Mouse (Mus musculus) small intestine, adult 2 months (tissue): Measurements from ENCODE around the gene Lrrfip1. TPM values are rescaled to one million over a fixed set of nuclear protein-coding genes. Genes with fewer than 3 reads are reported as not detected.

Experiments used
- H3K27ac ChIP-seq: fragments of 200-500 bp; 2 replicates; pipeline ENCODE4 v1.5.1; 2012; ENCODE audit warnings: low read depth, low read length, control low read depth, inconsistent platforms; ENCODE audit not compliant: insufficient read depth
- H3K27me3 ChIP-seq: fragments of 200-500 bp; 2 replicates; pipeline ENCODE4 v1.6.1; 2012; ENCODE audit warnings: mild to moderate bottlenecking, moderate library complexity, low read length, inconsistent platforms; ENCODE audit not compliant: control insufficient read depth, insufficient read depth
- H3K36me3 ChIP-seq: fragments of 200-500 bp; 2 replicates; pipeline ENCODE4 v1.6.1; 2012; ENCODE audit warnings: mild to moderate bottlenecking, low read length, control low read depth, inconsistent platforms; ENCODE audit not compliant: control insufficient read depth, insufficient read depth
- H3K4me1 ChIP-seq: fragments of 200-500 bp; 2 replicates; pipeline ENCODE4 v1.6.1; 2012; ENCODE audit warnings: low read length, inconsistent platforms, mixed read lengths; ENCODE audit not compliant: control insufficient read depth, insufficient read depth, insufficient read length
- H3K4me3 ChIP-seq: fragments of 200-500 bp; 2 replicates; pipeline ENCODE4 v1.5.1; 2012; ENCODE audit warnings: low read depth, mild to moderate bottlenecking, control low read depth, inconsistent platforms, low read length, moderate library complexity
- CTCF ChIP-seq: fragments of 200-500 bp; IDR thresholded peaks from 2 replicates; pipeline ENCODE4 v1.5.1; 2012; ENCODE audit warnings: low read depth, mild to moderate bottlenecking, control low read depth, inconsistent platforms, low read length, moderate library complexity, mixed read lengths; ENCODE audit not compliant: insufficient replicate concordance, insufficient read length; ENCODE audit errors: extremely low read depth
- POLR2A ChIP-seq: fragments of 200-500 bp; IDR thresholded peaks from 2 replicates; pipeline ENCODE4 v1.6.1; 2012; ENCODE audit warnings: low read depth, mild to moderate bottlenecking, control low read depth, inconsistent platforms, low read length, moderate library complexity
- WGBS: fragments of 180-500 bp; shearing (Covaris S2); methylation state at CpG from one replicate; pipeline ENCODE4 v1.1.7; 2018; 5-methylcytosine and 5-hydroxymethylcytosine counted together
- polyA plus RNA-seq: library from polyadenylated mRNA; depleted of rRNA; stranded (reverse); fragments of >200 nt; gene quantifications from 2 replicates; pipeline ENCODE4 v1.2.3, GENCODE M21; 2012

Lrrfip1 gene
- polyA plus RNA-seq, 1 experiment, result 9.5 TPM

- 84% methylated on average over 6 of the region's 6 CpGs for WGBS
- H3K4me3 ChIP-seq, result no peak overlapping the region
- peaks cover 6% of the 10 kb centered on the region; the same call in 1 of the 2 replicates for H3K36me3 ChIP-seq
- H3K27me3 ChIP-seq, result no peaks in the 10 kb centered on the region
- H3K27ac ChIP-seq, result no peak overlapping the region
- peaks cover 17% of the 10 kb centered on the region for H3K4me1 ChIP-seq
- TF ChIP-seq CTCF (no peak), POLR2A (no peak)
These were observed 91.9 kb downstream of the Lrrfip1 start for GRCm38 (mm10) chr1:91090456-91090855.

DNA sequence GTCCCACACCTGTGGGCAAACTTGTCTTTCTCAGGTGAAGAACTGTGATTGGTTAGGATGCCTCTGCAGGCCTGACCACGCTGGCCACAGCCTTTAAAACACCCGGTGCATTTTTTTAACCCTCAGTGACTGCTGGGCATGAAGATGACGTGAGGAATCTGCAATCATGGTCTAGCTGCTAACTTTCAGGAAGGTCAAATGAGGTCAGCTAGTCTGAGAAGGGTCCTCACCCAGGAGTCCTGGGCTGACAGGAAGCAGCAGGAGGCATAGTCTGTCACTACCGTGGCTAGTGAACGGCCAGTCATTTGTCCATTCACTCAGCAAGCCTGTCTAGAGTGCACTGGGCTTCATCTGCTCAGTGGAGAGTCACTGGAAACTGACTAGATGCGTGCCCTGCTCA lies 93.9 kb downstream of the Lrrfip1 start:
- no peak for TF ChIP-seq POLR2A
- no peak for TF ChIP-seq CTCF
- WGBS, result 76% methylated on average over 6 of the region's 6 CpGs
- Histone ChIP-seq H3K4me1 (peaks cover 22% of the 10 kb centered on the region), H3K27ac (no peak overlapping the region), H3K36me3 (peaks cover 4% of the 10 kb centered on the region; the same call in 1 of the 2 replicates), H3K4me3 (no peak overlapping the region), H3K27me3 (no peaks in the 10 kb centered on the region)

DNA sequence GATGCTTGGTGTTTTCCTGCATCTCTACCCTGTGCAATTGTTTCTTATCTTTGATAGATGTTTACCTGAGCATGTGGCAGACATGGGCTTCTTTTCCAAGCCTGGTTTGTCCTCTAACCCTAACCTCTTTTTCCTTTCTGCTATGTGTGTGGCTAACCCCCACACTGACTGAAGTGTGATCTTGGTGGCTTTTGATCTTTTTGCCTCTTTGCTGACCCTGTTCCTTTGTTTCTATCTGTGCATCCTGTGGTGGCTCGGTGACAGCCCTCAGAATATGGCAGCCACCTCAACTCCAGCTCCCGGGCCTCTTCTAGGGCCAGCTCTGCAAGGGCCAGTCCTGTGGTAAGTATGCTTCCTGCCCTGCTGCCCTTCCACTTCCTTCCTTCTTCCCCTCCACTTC lies 94.8 kb downstream of the Lrrfip1 start:
- Histone ChIP-seq H3K4me3 (no peak overlapping the region), H3K36me3 (peaks cover 4% of the 10 kb centered on the region; the same call in 1 of the 2 replicates), H3K27me3 (no peaks in the 10 kb centered on the region), H3K4me1 (peaks cover 22% of the 10 kb centered on the region), H3K27ac (no peak overlapping the region)
- WGBS, result 72% methylated on average over 2 of the region's 2 CpGs
- TF ChIP-seq CTCF (no peak), POLR2A (no peak)

GRCm38 (mm10) chr1:91094001-91094400 lies 95.5 kb downstream of the Lrrfip1 start:
- 71% methylated on average over 5 of the region's 5 CpGs for WGBS
- no peak for TF ChIP-seq POLR2A
- TF ChIP-seq CTCF, result no peak
- H3K4me3 ChIP-seq, result no peak overlapping the region

DNA sequence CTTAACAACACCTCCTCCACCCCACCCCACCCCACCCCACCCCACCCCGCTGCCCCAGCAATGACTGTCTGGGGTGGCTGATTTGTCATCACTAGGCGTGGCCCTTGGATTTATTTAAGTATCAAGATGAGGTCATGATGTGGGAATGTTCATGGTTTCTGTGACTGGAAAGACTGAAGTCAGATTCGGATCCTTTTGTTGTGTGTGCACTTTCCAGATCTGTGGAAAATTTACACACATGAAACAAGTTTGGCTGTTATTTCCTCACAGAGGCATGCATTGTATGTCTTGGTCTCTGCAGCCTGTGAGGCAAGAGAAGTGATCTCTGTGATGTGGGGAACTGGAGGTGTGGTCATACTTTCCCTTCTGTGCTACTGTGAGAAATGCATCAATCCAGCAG lies 96.7 kb downstream of the Lrrfip1 start:
- no peak overlapping the region for H3K4me3 ChIP-seq
- no peaks in the 10 kb centered on the region for H3K27me3 ChIP-seq
- TF ChIP-seq CTCF, result no peak
- TF ChIP-seq POLR2A, result no peak
- H3K27ac ChIP-seq, result peak overlapping the region; percentile 14; the same call in 1 of the 2 replicates
- H3K4me1 ChIP-seq, result peaks cover 21% of the 10 kb centered on the region
- 26% methylated on average over 3 of the region's 3 CpGs for WGBS
- H3K36me3 ChIP-seq, result 0 out of 2 replicates have a peak, but pooled peaks cover 4% of the 10 kb centered on the region

More at GRCm38 (mm10) chr1:91094001-91094400, 95.5 kb downstream of the Lrrfip1 start:
- Histone ChIP-seq H3K27ac (no peak overlapping the region; the same call in 1 of the 2 replicates), H3K4me1 (peaks cover 23% of the 10 kb centered on the region), H3K27me3 (no peaks in the 10 kb centered on the region), H3K36me3 (peaks cover 4% of the 10 kb centered on the region; the same call in 1 of the 2 replicates)

DNA sequence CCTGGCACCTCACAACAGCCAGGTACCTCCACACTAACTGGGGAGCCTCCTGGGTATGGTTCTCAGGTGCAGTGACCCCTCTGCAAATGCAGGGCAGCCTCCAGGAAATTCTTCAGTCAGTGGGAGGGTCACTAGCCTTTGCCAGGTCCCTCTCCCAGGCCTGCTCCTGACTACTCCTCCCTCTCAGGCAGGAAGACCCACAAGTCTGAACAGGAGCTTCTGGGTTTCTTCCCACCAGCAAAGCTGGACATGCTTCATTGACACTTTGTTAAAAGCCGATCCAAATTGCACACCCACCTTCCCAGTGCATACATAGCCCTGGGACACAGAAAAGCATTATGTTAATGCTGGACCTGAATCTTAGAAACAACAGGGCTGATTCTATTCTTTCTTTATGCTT lies 97.3 kb downstream of the Lrrfip1 start:
- Histone ChIP-seq H3K4me1 (peaks cover 19% of the 10 kb centered on the region; the same call in 1 of the 2 replicates), H3K36me3 (peaks cover 5% of the 10 kb centered on the region), H3K4me3 (no peak overlapping the region), H3K27ac (peak overlapping the region; percentile 14; the same call in 1 of the 2 replicates), H3K27me3 (no peaks in the 10 kb centered on the region)
- TF ChIP-seq CTCF, result no peak
- 77% methylated on average over 1 of the region's 1 CpGs for WGBS

DNA sequence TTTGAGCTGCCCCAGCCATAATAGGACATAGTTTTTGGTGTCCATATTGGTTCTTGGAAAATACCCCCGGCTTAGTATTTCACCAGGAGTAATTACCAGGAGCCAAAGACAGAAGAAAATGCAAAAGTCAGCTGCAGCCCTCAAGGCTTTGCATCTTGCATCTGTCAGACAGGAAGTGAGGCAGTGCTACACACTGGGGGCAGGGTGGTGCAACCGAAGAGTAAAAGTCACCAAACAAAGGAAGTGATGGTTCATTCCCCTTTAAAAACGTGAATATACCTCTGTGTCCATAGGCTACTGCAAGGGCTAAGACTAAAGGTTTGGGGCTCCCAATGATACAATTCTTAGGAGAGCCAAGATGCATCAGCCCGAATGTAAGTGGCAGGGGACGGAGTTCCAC lies 98.0 kb downstream of the Lrrfip1 start:
- no peak overlapping the region for H3K27ac ChIP-seq
- TF ChIP-seq POLR2A (no peak), CTCF (no peak)
- WGBS, result 81% methylated on average over 5 of the region's 5 CpGs
- peaks cover 8% of the 10 kb centered on the region for H3K36me3 ChIP-seq
- H3K4me1 ChIP-seq, result peaks cover 16% of the 10 kb centered on the region; the same call in 1 of the 2 replicates
- H3K27me3 ChIP-seq, result no peaks in the 10 kb centered on the region
- H3K4me3 ChIP-seq, result no peak overlapping the region
